Mouse (Mus musculus): ENCODE data around the gene D17H6S53E. TPM values are rescaled to one million over a fixed set of nuclear protein-coding genes. Genes with fewer than 3 reads are reported as not detected.

The D17H6S53E gene
- polyA plus RNA-seq, 2 experiments = 5.7 to 6.4 TPM

- Histone ChIP-seq H3K4me1 (ENCODE audit: control insufficient read depth, insufficient read depth, low read length) (0 out of 2 replicates have a peak, but pooled peaks cover 2% of the 10 kb centered on the region), H3K4me2 (replicated peaks; ENCODE audit: low read depth, low read length, severe bottlenecking) (no peak overlapping the region), H3K9me3 (ENCODE audit: control insufficient read depth, low read length) (no peaks in the 10 kb centered on the region), H3K36me3 (ENCODE audit: control insufficient read depth, insufficient read depth, low read length) (peaks cover 66% of the 10 kb centered on the region), H3K9ac (ENCODE audit: low read depth, low read length, severe bottlenecking) (no peak overlapping the region), H3K27me3 (ENCODE audit: control insufficient read depth, insufficient read depth, low read length) (no peaks in the 10 kb centered on the region), H3K27ac (replicated peaks; ENCODE audit: low read depth, low read length) (no peak overlapping the region), H3K4me3 (replicated peaks; ENCODE audit: low read length) (no peak overlapping the region)
- DNase-seq (ENCODE audit: low spot score) (no peak), ATAC-seq (ENCODE audit: low FRiP score, low read depth) (peak; percentile 30)
- 70% methylated on average over 7 of the region's 8 CpGs for WGBS
- TF ChIP-seq POLR2A (IDR thresholded peaks at IDR 0.05; ENCODE audit: borderline replicate concordance, extremely low read depth, insufficient read depth, insufficient read length) = no peak
These were observed 23.9 kb upstream of the D17H6S53E start for GRCm38 (mm10) chr17:35102299-35102698.

- no peak overlapping the region for H3K4me3 ChIP-seq (replicated peaks; ENCODE audit: low read length)
- H3K4me1 ChIP-seq (ENCODE audit: control insufficient read depth, insufficient read depth, low read length) = 0 out of 2 replicates have a peak, but pooled peaks cover 2% of the 10 kb centered on the region
- TF ChIP-seq POLR2A (IDR thresholded peaks at IDR 0.05; ENCODE audit: borderline replicate concordance, extremely low read depth, insufficient read depth, insufficient read length) = no peak
- 67% methylated on average over 6 of the region's 6 CpGs for WGBS
- no peak overlapping the region for H3K27ac ChIP-seq (replicated peaks; ENCODE audit: low read depth, low read length)
- peaks cover 58% of the 10 kb centered on the region for H3K36me3 ChIP-seq (ENCODE audit: control insufficient read depth, insufficient read depth, low read length)
- H3K9me3 ChIP-seq (ENCODE audit: control insufficient read depth, low read length) = no peaks in the 10 kb centered on the region
- no peak overlapping the region for H3K9ac ChIP-seq (ENCODE audit: low read depth, low read length, severe bottlenecking)
- H3K27me3 ChIP-seq (ENCODE audit: control insufficient read depth, insufficient read depth, low read length) = no peaks in the 10 kb centered on the region
- no peak overlapping the region for H3K4me2 ChIP-seq (replicated peaks; ENCODE audit: low read depth, low read length, severe bottlenecking)
- ATAC-seq (ENCODE audit: low FRiP score, low read depth) (no peak), DNase-seq (ENCODE audit: low spot score) (no peak)
These were observed 22.9 kb upstream of the D17H6S53E start for GRCm38 (mm10) chr17:35103221-35103690.

GRCm38 (mm10) chr17:35104079-35104478 is 22.1 kb upstream of the D17H6S53E start:
- no peak for TF ChIP-seq POLR2A (IDR thresholded peaks at IDR 0.05; ENCODE audit: borderline replicate concordance, extremely low read depth, insufficient read depth, insufficient read length)
- 90% methylated on average over 7 of the region's 7 CpGs for WGBS

GRCm38 (mm10) chr17:35104754-35105153 is 21.4 kb upstream of the D17H6S53E start:
- H3K4me3 ChIP-seq (replicated peaks; ENCODE audit: low read length) = no peak overlapping the region
- H3K36me3 ChIP-seq (ENCODE audit: control insufficient read depth, insufficient read depth, low read length) = peaks cover 43% of the 10 kb centered on the region
- no peak overlapping the region for H3K9ac ChIP-seq (ENCODE audit: low read depth, low read length, severe bottlenecking)
- H3K27me3 ChIP-seq (ENCODE audit: control insufficient read depth, insufficient read depth, low read length) = no peaks in the 10 kb centered on the region
- H3K4me1 ChIP-seq (ENCODE audit: control insufficient read depth, insufficient read depth, low read length) = 0 out of 2 replicates have a peak, but pooled peaks cover 2% of the 10 kb centered on the region
- ATAC-seq (ENCODE audit: low FRiP score, low read depth) (no peak), DNase-seq (ENCODE audit: low spot score) (no peak)
- H3K27ac ChIP-seq (replicated peaks; ENCODE audit: low read depth, low read length) = no peak overlapping the region
- H3K9me3 ChIP-seq (ENCODE audit: control insufficient read depth, low read length) = no peaks in the 10 kb centered on the region
- no peak overlapping the region for H3K4me2 ChIP-seq (replicated peaks; ENCODE audit: low read depth, low read length, severe bottlenecking)
- no peak for TF ChIP-seq POLR2A (IDR thresholded peaks at IDR 0.05; ENCODE audit: borderline replicate concordance, extremely low read depth, insufficient read depth, insufficient read length)
- 85% methylated on average over 6 of the region's 6 CpGs for WGBS

More at GRCm38 (mm10) chr17:35104079-35104478, 22.1 kb upstream of the D17H6S53E start:
- Histone ChIP-seq H3K27ac (replicated peaks; ENCODE audit: low read depth, low read length) (no peak overlapping the region), H3K4me1 (ENCODE audit: control insufficient read depth, insufficient read depth, low read length) (0 out of 2 replicates have a peak, but pooled peaks cover 2% of the 10 kb centered on the region), H3K9me3 (ENCODE audit: control insufficient read depth, low read length) (no peaks in the 10 kb centered on the region), H3K4me2 (replicated peaks; ENCODE audit: low read depth, low read length, severe bottlenecking) (no peak overlapping the region), H3K27me3 (ENCODE audit: control insufficient read depth, insufficient read depth, low read length) (no peaks in the 10 kb centered on the region), H3K4me3 (replicated peaks; ENCODE audit: low read length) (no peak overlapping the region), H3K36me3 (ENCODE audit: control insufficient read depth, insufficient read depth, low read length) (peaks cover 49% of the 10 kb centered on the region), H3K9ac (ENCODE audit: low read depth, low read length, severe bottlenecking) (no peak overlapping the region)
- no peak for ATAC-seq (ENCODE audit: low FRiP score, low read depth)
- DNase-seq (ENCODE audit: low spot score) = no peak

- Histone ChIP-seq H3K27me3 (ENCODE audit: control insufficient read depth, insufficient read depth, low read length) (no peaks in the 10 kb centered on the region), H3K4me3 (replicated peaks; ENCODE audit: low read length) (no peak overlapping the region), H3K4me2 (replicated peaks; ENCODE audit: low read depth, low read length, severe bottlenecking) (no peak overlapping the region), H3K9ac (ENCODE audit: low read depth, low read length, severe bottlenecking) (peak overlapping the region; percentile 25; the same call in 1 of the 2 replicates), H3K27ac (replicated peaks; ENCODE audit: low read depth, low read length) (no peak overlapping the region), H3K4me1 (ENCODE audit: control insufficient read depth, insufficient read depth, low read length) (0 out of 2 replicates have a peak, but pooled peaks cover 2% of the 10 kb centered on the region), H3K9me3 (ENCODE audit: control insufficient read depth, low read length) (no peaks in the 10 kb centered on the region), H3K36me3 (ENCODE audit: control insufficient read depth, insufficient read depth, low read length) (peaks cover 32% of the 10 kb centered on the region)
- WGBS = 31% methylated on average over 13 of the region's 13 CpGs
- ATAC-seq (ENCODE audit: low FRiP score, low read depth) = peak; percentile 28; the same call in 1 of the 2 replicates
- TF ChIP-seq POLR2A (IDR thresholded peaks at IDR 0.05; ENCODE audit: borderline replicate concordance, extremely low read depth, insufficient read depth, insufficient read length) = no peak
- DNase-seq (ENCODE audit: low spot score) = peak; percentile 33
These were observed 20.3 kb upstream of the D17H6S53E start for GRCm38 (mm10) chr17:35105740-35106389.

Measured in limb, embryonic 14.5 days (tissue).